Mouse (Mus musculus): ENCODE results near the gene Jam2. TPM values are rescaled to one million over a fixed set of nuclear protein-coding genes. Genes with fewer than 3 reads are reported as not detected.

Jam2 gene
- total RNA-seq (2014; fragmentation: Nextera tagmentation) (not detected in 2 replicates), total RNA-seq (2017) (0.09 TPM in 1 of 2 replicates, not detected in the other)

DNA sequence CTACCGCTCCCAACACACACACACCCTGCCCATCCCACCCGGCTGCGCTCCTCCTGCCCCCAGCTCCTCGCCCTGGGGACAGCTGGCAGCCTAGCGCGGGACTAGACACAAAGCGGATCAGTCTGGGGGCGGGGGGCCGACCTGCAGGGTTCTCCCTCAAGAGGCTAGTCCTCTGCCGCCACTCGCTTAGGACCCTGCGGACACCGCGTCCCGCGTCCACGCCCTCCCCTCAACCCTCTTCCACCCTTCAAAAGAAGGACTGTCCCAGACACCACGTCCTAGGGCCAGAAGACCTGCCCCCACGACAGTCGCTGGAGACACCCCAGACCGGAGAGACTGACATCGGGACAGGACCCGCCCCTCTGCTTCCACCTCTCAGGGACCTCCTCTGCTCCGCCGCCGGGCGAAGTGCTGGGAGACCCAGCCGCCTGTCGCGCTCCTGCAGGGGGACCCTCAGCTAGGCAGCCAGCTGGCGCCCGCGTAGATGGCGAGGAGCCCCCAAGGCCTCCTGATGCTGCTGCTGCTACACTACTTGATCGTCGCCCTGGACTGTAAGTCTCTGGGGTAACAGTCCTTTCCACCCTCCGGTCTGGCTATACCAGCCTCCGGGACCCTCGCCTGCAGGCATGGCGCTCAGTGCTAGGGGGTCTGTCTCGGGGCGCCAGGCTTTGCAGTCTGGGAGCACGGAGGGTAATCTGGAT lies at the start of gene Jam2:
Gene Jam2, plus strand, starts transcription at position 121 of the 701 bp plus-strand sequence.
- peak; percentile 79 for ATAC-seq (replicated peaks; ENCODE audit: low FRiP score, low TSS enrichment, poor library complexity, severe bottlenecking)

DNA sequence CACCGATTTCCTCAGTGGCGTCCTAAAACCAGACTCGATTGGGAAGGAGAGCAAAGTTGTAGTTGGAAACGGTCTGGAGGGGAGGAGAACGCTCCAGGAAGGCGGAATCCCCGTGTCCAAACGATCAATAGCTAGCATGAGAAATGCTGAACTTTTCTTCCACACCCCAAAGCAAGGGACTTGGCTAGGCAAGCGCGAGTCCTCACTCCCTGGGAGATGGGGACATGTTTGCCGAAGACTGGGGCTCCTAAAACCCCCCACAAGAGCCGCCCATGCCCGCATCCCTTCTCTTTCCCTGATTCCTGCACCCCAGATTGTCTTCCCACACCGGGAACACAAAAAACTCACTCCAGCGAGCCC lies 39.1 kb upstream of the Jam2 start:
- ATAC-seq (replicated peaks; ENCODE audit: low FRiP score, low TSS enrichment, poor library complexity, severe bottlenecking): peak; percentile 26

DNA sequence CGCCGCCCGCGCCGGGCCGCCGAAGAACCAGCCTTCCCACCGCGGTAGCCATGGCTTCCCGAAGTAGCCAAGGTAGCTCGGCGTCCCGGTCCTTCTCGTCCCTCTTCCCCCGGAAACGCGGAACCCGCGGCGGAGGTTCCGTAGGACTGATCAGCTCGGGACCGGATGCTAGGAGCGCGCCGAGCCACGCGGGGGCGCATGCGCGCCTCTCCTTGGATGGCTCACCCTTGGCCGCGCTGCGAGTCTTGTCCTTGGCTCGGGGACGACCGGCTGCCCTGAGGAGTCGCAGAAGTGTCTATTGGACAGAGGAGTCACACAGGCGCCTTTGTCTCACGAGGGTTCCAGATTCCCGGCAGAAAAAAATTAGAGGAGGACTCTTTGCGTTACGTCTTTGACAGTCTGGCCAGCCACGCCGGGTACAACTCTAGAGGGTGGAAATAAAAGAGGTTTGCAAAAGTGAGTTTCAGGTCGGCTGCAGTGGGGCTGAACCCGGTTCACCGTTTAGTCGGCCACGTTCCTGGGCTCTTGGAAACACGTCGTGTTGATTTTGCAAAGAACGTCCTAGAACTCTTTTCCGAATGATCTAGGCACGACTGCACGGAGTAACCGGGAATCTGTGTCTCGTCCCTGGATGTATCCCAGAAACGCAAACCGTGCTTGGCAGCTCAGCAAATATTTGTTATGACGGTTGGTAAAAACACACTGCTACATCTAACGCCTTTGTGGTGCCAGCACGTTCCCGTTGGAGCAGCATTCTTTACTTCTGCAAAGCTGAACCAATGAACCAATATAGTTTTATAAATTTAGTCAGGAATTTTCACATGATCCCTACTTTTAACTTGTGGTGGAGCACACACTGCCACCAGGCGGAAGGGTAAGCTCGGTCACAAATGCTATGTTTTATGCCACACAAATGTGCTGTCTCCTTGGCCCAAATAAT lies 38.5 kb upstream of the Jam2 start, which contains the start of gene Mrpl39:
Gene Mrpl39, minus strand, starts transcription at position 577 of the 940 bp plus-strand sequence.
- ATAC-seq (replicated peaks; ENCODE audit: low FRiP score, low TSS enrichment, poor library complexity, severe bottlenecking): peak; percentile 92

DNA sequence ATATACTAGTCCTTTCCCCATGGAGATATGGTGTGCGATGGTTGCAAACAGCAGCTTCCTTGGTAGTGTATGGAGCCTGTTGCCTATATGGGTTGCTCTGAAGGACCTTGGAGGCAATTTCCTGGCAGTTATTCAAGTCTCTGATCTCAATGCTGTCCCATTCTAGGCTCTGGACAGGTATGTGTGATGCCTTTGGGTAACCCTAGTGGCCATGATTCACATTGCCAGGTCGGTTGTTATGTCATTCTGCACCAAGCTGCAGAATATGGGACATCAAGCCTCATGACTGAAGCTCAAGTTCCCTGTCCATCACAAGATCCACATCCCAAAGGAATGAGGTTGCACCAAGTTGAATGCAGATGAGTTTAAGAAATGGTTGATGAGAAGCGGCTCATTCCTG lies 36.6 kb upstream of the Jam2 start:
- 0 out of 2 replicates have a peak, but pooled peaks have one; percentile 39 for ATAC-seq (replicated peaks; ENCODE audit: low FRiP score, low TSS enrichment, poor library complexity, severe bottlenecking)

DNA sequence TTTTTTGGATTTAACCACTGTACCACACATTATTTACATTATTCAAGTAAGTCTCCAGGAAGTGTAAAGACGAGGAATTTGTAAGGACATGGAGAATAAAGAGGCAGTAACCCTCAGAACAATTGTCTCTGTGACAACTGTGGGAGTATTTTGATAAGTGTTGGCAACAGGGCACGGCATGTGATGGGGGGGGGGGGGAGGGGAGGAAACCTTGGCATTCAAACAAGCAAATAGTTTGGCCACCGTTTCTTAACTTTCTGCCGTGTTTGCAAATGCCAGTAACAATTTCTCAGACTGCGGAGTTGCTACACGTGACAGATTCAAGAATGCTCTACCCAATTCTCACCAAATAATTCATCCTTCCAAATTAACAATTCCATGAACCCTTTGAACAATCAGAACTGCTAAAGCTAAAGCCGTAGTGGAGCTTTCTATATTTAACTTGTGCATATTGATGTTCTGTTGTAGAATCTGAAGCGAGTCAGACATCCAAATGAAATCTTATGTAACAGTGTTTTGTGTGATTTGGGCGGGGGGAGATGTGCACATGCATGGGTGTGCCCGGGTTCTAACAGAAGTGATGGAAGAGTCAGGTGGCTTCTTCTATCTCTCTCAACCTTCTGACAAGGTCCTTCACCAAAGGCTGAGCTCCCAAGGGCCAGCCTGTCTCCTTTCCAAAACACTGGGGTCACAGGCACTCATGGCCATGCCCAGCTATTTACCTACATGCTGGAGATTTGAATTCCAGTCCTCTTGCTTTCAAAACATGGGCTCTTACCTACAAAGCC lies 29.0 kb upstream of the Jam2 start:
- no peak for ATAC-seq (replicated peaks; ENCODE audit: low FRiP score, low TSS enrichment, poor library complexity, severe bottlenecking)

DNA sequence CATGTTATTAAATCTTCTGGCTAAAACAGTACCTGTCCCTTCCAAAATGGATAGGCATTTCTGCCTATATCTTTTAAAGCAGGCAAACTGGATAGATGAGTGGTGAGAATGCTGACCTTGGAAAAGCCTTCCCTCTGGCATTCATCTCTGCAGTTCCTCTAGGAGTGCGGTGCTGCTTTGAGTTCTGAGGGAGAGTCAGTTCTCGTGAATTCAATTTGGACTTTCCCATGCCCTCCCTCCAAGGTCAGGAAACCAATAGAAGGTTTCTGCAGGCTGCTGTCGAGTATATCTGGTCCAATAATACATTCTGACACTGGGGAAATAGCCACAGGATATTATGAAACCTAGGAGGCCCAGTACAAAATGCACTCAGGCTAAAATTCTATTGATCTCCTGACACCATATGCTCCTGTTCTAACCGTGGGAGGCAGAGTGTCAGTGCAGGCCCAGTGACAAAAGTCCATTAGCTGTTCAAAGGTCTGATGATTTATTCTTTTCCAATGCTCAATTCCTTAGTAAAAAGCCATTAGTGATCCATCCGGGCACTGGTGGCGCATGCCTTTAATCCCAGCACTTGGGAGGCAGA lies 28.1 kb upstream of the Jam2 start:
- no peak for ATAC-seq (replicated peaks; ENCODE audit: low FRiP score, low TSS enrichment, poor library complexity, severe bottlenecking)

DNA sequence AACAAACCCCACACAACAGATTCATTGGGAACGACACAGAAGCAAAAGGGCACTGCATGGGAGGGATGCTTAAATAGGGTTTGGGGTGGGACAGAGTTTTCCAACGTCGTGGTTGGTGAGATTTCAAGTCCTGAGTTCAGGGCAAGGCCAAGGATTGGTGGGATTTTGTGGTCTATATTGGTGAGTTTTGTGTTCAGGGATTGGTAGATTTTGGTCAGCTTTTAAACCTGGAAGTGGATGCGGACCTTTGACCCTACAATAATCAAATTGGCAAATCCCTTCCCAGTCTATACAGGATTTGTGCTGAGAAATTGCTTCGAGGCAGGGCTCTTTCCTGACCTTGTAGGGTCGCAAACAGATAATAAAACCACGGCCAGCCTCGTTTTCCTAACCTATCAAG lies 6.0 kb upstream of the Jam2 start:
- no peak for ATAC-seq (replicated peaks; ENCODE audit: low FRiP score, low TSS enrichment, poor library complexity, severe bottlenecking)

DNA sequence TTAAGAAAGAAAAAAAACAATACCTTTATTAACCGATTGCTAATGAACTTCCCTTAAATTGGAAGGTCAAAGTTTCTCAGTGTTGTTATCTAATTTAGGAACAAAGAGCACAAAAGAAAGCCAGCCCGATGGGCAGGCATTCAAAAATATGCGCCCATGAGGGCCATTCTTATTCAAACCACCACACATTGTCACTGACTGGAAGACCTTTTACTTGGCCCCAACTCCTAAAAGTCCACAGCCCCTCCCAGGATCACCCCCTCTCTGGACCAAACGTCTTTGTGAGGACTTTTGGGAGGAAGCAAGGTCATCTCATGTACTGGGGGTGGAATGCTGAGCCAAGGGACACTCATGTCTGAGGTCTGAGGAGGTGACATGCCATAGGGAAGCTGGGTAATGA lies 4.7 kb upstream of the Jam2 start:
- ATAC-seq (replicated peaks; ENCODE audit: low FRiP score, low TSS enrichment, poor library complexity, severe bottlenecking): no peak

DNA sequence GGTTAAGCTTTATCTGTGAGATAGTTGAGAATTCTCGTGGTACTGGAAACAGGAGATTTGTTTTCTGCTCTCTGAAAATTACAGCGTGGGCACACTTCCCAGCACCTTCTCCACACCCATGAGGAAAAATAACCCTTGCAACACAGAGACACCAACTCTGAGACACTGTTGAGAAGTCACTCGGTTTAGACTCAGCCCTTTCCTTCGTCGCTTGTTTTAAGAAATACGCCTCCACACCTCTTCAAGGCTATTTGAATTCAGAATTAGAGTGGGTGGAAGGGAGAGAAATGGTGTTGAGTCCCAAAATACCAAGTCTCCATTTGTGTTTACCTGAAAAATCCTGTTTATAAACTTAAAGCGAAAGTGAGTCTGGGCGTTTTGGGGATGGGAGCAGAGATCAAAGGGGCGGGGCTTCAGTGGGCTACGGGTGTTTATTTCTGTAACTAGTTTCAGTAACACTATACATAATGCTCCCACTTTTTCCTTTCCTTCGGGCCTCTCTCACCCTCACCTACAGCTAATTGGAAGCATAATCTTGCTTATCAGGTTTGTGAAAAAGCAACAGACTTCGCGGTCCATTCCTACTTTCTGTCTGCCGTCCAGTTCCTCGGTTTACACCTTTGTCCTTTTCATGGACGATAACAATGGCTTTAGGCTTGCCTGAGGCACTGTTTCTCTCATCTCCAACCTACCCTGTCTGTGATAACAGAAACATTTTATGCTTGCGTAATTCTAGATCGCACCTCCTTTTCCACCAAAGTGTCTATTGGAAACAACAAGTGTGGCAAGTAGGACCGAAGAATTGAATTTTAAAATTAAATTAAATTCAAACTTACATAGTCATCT lies 4.1 kb upstream of the Jam2 start:
- no peak for ATAC-seq (replicated peaks; ENCODE audit: low FRiP score, low TSS enrichment, poor library complexity, severe bottlenecking)

DNA sequence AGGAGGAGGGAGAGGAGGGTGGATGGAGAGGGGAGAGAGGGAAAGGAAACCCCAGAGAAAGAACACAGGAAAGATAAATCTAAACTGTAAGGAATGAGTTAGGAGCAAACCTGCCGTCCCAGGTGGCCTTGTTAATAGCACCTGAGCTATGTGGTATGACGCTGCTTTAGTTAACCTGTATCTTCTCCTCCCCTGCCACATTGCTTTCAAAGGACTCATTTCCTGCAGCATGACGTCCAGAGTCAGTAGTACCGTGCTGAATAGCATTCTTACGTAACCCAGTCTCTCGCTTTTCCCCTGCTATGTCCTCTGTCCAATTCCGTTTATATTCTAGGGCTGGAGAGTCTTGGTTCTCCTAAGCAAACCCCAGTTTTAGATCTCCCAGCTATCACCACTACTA lies 3.0 kb upstream of the Jam2 start:
- no peak for ATAC-seq (replicated peaks; ENCODE audit: low FRiP score, low TSS enrichment, poor library complexity, severe bottlenecking)

DNA sequence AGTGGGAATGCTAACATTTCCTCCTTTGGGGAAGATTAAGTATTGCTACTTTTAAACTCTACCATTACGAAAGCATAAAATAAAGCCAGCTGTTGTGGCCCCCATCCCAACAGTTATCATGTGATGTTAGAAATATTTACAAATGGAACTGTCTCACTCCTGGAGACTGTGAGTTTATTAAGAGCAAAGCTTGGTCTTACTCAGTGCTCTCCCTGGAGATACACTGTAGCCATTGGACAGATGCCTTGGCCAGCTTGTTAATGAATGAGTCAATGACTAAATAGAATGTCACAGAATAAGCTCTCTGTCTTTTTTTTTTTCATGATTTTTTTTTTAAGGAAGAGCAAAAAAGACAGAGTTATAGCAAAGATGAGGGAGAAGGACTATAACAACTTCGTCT lies 2.5 kb upstream of the Jam2 start:
- no peak for ATAC-seq (replicated peaks; ENCODE audit: low FRiP score, low TSS enrichment, poor library complexity, severe bottlenecking)

DNA sequence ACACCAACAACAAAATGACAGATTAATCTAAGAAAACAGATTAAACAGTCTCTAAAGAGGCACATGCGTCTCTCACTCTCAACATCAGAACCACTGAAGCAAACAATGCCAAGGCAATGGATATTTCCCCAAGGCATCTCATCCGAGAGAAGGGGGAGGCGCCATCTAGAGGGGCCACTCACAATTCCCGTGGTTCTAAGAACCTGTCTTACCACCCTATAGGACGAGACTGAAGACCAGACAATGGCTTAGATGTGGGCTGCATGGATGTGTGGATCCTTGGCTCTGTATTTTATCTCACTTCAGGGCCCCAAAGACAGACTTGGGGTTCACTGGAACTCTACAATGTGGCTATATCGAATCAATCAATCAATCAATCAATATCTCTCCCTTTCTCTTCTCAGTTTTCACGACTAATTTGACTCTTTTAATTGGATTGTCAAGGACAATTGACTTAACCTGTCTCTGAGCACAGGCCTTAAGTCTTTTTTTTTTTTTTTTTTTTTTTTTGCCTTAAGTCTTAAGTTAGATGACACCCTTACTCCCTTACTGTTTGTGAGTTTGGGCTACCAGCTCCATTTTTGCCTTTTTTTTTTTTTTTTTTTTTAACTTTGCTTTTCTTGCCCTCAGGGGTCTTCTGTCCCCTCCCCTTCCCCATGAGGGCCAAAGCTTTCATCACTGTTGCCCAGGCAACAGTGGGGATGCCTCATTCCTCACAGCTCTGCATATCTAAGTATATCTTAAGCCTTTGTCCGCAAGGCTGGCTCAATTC lies 1.2 kb upstream of the Jam2 start:
- ATAC-seq (replicated peaks; ENCODE audit: low FRiP score, low TSS enrichment, poor library complexity, severe bottlenecking): no peak

DNA sequence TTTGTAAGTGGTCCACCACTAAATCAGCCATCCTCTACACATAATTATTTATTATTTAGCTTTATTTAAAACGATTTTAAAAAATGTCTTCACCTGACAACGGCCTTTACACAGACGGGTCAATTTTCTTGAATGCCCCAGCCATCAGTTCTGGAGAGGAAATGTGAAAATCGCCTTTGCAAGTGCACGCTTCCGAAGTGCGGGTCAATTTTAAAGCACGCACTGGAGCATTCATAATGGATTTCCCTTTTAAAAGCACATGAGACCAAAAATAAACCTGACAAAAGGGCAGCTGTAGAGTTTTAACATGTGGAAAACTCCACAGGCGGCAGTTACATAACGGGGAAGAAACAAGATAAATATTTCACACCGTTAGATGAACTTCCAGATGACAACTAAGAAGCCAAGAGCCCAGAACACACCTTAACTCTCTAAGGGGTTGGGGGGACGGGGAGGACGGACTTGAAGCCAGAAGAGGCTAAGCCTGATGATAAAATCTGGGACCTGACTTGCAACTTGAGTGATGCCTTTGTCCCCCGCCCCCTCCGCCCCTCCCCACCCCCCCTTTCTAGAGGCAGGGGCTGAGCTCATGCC lies 558 bp upstream of the Jam2 start:
- no peak for ATAC-seq (replicated peaks; ENCODE audit: low FRiP score, low TSS enrichment, poor library complexity, severe bottlenecking)

DNA sequence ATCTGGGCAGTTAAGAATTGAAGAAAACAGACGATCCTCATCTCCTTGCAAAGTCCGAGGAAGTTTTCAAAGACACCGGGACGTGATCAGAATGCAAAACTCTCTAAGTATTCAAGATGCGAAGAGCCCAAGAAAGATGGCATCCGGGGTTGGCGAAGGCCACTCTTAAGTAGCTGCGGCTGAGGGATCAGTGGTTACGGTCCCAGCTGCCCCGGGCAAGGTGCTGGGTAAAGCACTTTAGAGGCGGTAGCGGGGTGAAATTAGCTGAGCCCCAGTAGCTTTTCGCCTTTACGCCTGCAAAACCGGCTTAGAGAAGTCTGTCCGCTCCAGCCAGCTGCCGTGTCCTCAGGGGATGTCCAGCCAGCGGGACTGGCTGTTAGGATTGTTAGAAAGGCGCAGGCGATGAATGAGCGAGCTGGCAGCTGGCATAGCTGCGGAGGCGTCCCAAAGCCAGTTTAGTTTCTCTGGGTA lies 873 bp downstream of the Jam2 start:
- peak; percentile 46; the same call in 1 of the 2 replicates for ATAC-seq (replicated peaks; ENCODE audit: low FRiP score, low TSS enrichment, poor library complexity, severe bottlenecking)

DNA sequence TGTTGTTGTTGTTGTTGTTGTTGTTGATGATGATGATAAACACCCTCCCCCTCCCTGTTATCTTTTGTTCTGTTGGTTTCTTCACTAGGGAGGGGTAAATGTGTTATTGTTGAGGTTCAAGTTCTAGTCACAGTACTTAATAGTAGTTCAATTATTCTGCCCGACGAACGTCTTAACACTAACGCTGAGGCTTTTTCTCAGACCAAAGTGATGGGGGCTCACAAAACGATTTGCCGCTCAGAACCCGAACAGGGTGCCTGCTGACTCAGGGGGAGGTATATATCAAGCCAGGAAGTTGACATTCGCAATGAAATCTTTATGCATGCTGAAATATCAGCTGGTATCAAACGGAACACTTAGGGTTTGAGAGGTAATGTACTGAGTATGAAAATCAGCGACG lies 1.4 kb downstream of the Jam2 start:
- no peak for ATAC-seq (replicated peaks; ENCODE audit: low FRiP score, low TSS enrichment, poor library complexity, severe bottlenecking)

DNA sequence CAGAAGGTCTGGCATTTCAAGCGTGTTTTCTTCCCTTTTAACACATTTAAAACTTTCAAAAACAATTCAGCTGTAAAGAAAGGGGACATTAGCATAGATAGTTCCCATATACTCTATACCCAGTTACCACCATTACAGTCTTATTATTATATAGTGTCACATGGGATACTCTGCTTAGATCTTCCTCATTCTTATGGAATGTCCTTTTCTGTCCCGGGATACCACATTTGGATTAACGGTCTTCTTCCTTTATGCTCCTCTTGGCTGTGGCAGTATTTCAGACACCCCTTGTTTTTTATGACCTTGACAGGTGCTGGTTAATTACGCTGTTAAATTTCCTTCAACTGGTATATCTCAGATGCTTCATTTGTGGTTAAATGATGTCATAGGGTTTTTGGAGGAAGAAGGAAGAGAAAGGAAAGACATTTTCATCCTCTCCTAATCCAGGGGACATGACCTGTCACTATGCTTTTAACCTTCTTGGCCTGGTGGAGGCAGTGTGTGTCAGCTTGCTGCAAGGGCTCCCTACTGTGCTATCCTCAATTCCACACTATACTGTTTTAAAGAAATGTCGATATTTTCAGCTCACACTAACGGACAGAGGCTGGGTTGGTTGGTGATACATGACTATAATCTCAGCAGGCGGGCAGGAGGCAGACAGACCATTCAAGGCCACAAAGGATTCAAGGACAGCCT lies 2.3 kb downstream of the Jam2 start:
- 0 out of 2 replicates have a peak, but pooled peaks have one; percentile 27 for ATAC-seq (replicated peaks; ENCODE audit: low FRiP score, low TSS enrichment, poor library complexity, severe bottlenecking)

DNA sequence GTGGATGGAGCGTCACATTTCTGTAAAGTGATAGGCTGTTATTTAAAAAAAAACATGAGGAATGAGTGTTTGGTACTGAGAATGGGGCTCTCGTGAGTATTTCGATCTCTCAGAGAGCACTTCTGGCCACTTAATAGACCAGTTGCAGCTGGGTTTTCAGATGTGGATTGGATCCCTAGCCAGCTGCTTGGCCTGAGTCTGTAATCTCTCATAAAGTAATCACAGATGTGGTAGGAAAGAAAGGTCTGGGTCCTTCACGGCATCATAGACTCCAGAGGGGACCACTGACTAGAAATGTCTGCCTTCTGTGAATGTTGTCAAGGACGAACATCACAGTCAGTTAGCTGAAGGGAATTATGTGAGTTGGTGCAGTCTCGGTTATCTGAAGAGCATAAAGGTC lies 4.5 kb downstream of the Jam2 start:
- no peak for ATAC-seq (replicated peaks; ENCODE audit: low FRiP score, low TSS enrichment, poor library complexity, severe bottlenecking)

All from megakaryocyte-erythroid progenitor cell, adult 5-6 weeks (primary cell).